Mouse (Mus musculus) stomach, embryonic 15.5 days (tissue): Measurements from ENCODE around the gene Pde10a. TPM values are rescaled to one million over a fixed set of nuclear protein-coding genes. Genes with fewer than 3 reads are reported as not detected.
"Not testable (repeated sequence)": the region's sequence is repeated elsewhere in the genome, so short reads cannot be mapped to it uniquely, and the experiment has no call there.

ENCODE experiments used
- ATAC-seq: fragments of 200-750 bp; cut with Nextera tagmentation; 2 replicates; pipeline ENCODE4 v1.8.0; 2017; ENCODE audit warnings: low read depth, moderate number of reproducible peaks, moderate TSS enrichment; ENCODE audit not compliant: insufficient read depth, low FRiP score
- H3K27ac ChIP-seq: fragments of 300-500 bp; sonication (generic); 2 replicates; pipeline ENCODE4 v1.5.1; 2015; ENCODE audit warnings: mild to moderate bottlenecking, inconsistent platforms
- H3K27me3 ChIP-seq: fragments of 300-500 bp; sonication (generic); replicated peaks from 2 replicates; pipeline ENCODE4 v1.6.1; 2015; ENCODE audit warnings: inconsistent platforms
- H3K36me3 ChIP-seq: fragments of 300-500 bp; sonication (generic); 2 replicates; pipeline ENCODE4 v1.6.1; 2015; ENCODE audit warnings: inconsistent platforms
- H3K4me1 ChIP-seq: fragments of 300-500 bp; sonication (generic); 2 replicates; pipeline ENCODE4 v1.6.1; 2015; ENCODE audit warnings: inconsistent platforms
- H3K4me2 ChIP-seq: fragments of 300-500 bp; sonication (generic); 2 replicates; pipeline ENCODE4 v1.6.1; 2015; ENCODE audit warnings: mild to moderate bottlenecking, inconsistent platforms
- H3K4me3 ChIP-seq: fragments of 300-500 bp; sonication (generic); replicated peaks from 2 replicates; pipeline ENCODE4 v1.5.1; 2015; ENCODE audit warnings: inconsistent platforms
- H3K9ac ChIP-seq: fragments of 300-500 bp; sonication (generic); 2 replicates; pipeline ENCODE4 v1.6.1; 2015; ENCODE audit warnings: inconsistent platforms
- H3K9me3 ChIP-seq: fragments of 300-500 bp; sonication (generic); 2 replicates; pipeline ENCODE4 v1.6.1; 2016; ENCODE audit warnings: inconsistent platforms
- whole genome bisulfite sequencing: fragments of 180-500 bp; shearing (Covaris S2); methylation state at CpG from one replicate; pipeline ENCODE4 v1.1.7; 2015; 5-methylcytosine and 5-hydroxymethylcytosine counted together
- polyA plus RNA-seq: library from polyadenylated mRNA; unstranded; fragments of >200 nt; fragmentation: Nextera tagmentation; extraction: Ambion mirVana; gene quantifications from 2 replicates; pipeline ENCODE4 v1.2.1, GENCODE M21; 2015

Gene Pde10a
- polyA plus RNA-seq, 1 experiment from 2014 or later = 1.4 TPM

GRCm38 (mm10) chr17:8658751-8659454 is 133.7 kb downstream of the Pde10a start:
- H3K27ac ChIP-seq = no peak overlapping the region
- H3K4me1 ChIP-seq = 0 out of 2 replicates have a peak, but pooled peaks cover 4% of the 10 kb centered on the region
- no peaks in the 10 kb centered on the region for H3K9me3 ChIP-seq
- H3K4me3 ChIP-seq = no peak overlapping the region
- H3K4me2 ChIP-seq = no peak overlapping the region
- WGBS = 61% methylated on average over 16 of the region's 16 CpGs
- H3K36me3 ChIP-seq = no peaks in the 10 kb centered on the region
- ATAC-seq = no peak
- H3K9ac ChIP-seq = no peak overlapping the region
- no peaks in the 10 kb centered on the region for H3K27me3 ChIP-seq

GRCm38 (mm10) chr17:8666912-8667311 is 141.7 kb downstream of the Pde10a start:
- 69% methylated on average over 5 of the region's 5 CpGs for WGBS
- Histone ChIP-seq H3K4me3 (no peak overlapping the region), H3K27me3 (no peaks in the 10 kb centered on the region), H3K4me2 (no peak overlapping the region), H3K27ac (no peak overlapping the region), H3K4me1 (no peaks in the 10 kb centered on the region), H3K9ac (no peak overlapping the region), H3K9me3 (no peaks in the 10 kb centered on the region), H3K36me3 (no peaks in the 10 kb centered on the region)
- no peak for ATAC-seq

DNA sequence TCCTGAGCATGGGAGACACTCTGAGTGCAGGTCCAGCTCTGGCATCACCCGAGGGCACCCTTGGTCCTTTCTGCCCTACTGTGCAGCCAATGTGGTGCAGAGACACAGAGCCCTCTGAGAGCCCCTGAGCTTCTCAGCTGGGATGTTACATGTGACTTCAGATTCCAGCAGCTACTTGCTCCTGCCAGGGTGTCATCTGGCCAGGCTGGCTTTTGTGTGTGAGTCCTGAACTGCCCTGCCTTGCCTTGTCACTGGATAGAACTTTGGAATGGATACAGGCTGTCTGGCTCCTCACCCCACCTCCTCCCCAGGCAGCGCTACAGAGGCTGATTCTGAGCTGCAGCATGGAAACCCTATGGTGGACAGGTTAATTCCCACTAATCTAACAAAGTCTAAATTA is 149.5 kb downstream of the Pde10a start:
- no peak overlapping the region for H3K9ac ChIP-seq
- ATAC-seq = no peak
- no peak overlapping the region for H3K4me2 ChIP-seq
- 93% methylated on average over 2 of the region's 2 CpGs for WGBS
- H3K27me3 ChIP-seq = no peaks in the 10 kb centered on the region
- H3K4me3 ChIP-seq = no peak overlapping the region
- H3K4me1 ChIP-seq = no peaks in the 10 kb centered on the region
- no peak overlapping the region for H3K27ac ChIP-seq
- H3K36me3 ChIP-seq = no peaks in the 10 kb centered on the region
- H3K9me3 ChIP-seq = no peaks in the 10 kb centered on the region

DNA sequence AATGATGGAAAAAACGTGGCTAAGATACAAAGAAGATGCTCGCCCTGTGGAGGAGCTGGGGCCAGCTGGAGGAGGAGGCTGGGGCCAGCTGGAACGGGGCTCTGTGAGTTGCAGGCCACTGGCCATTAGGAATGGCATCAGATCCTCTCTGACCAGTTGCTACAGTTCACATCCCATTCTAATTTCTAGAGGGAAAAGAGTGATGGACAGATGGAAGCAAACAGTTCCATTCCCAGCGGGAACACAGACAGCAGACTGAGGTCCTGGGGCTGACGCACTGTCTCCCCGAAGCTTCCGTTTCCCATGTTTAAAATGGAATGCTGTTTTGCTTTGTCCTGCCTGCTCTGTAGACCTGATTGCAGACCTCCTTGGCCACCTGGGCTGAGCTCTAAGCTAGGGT is 161.2 kb downstream of the Pde10a start:
- no peaks in the 10 kb centered on the region for H3K27me3 ChIP-seq
- H3K9ac ChIP-seq = no peak overlapping the region
- no peaks in the 10 kb centered on the region for H3K4me1 ChIP-seq
- H3K4me3 ChIP-seq = no peak overlapping the region
- no peak overlapping the region for H3K4me2 ChIP-seq
- no peaks in the 10 kb centered on the region for H3K36me3 ChIP-seq
- no peaks in the 10 kb centered on the region for H3K9me3 ChIP-seq
- ATAC-seq = no peak
- no peak overlapping the region for H3K27ac ChIP-seq
- WGBS = 62% methylated on average over 7 of the region's 7 CpGs

GRCm38 (mm10) chr17:8688096-8688495 is 162.9 kb downstream of the Pde10a start:
- no peaks in the 10 kb centered on the region for H3K36me3 ChIP-seq
- no peaks in the 10 kb centered on the region for H3K9me3 ChIP-seq
- H3K27me3 ChIP-seq = no peaks in the 10 kb centered on the region
- H3K4me2 ChIP-seq = no peak overlapping the region
- 32% methylated on average over 3 of the region's 3 CpGs for WGBS
- H3K9ac ChIP-seq = no peak overlapping the region
- H3K4me1 ChIP-seq = no peaks in the 10 kb centered on the region
- no peak overlapping the region for H3K27ac ChIP-seq
- no peak for ATAC-seq
- no peak overlapping the region for H3K4me3 ChIP-seq

DNA sequence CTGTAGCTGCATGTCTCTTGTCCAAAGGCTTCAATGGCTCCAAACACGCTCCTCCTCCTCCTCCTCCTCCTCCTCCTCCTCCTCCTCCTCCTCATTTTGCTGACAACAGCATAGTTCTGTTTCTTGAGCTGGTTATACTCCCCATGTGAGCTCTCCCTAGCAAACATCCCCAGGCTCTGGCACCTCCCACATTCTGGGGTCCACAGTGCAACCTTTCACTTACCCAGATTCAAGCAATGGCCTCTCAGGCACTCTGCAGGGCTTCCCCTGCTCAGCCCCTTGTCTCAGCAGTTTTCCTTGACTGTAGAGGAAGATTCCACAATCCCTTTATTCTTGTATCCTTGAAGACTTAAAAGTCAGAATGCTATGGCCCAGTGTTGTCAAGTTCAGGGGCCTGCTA is 173.1 kb downstream of the Pde10a start:
- Histone ChIP-seq H3K9ac (no peak overlapping the region), H3K4me1 (no peaks in the 10 kb centered on the region), H3K9me3 (no peaks in the 10 kb centered on the region), H3K27me3 (no peaks in the 10 kb centered on the region), H3K4me2 (no peak overlapping the region), H3K36me3 (no peaks in the 10 kb centered on the region), H3K27ac (no peak overlapping the region), H3K4me3 (no peak overlapping the region)
- no peak for ATAC-seq
- 56% methylated on average over 1 of the region's 1 CpGs for WGBS

- no peak overlapping the region for H3K9ac ChIP-seq
- no peaks in the 10 kb centered on the region for H3K27me3 ChIP-seq
- no peaks in the 10 kb centered on the region for H3K9me3 ChIP-seq
- no peak overlapping the region for H3K4me2 ChIP-seq
- H3K4me3 ChIP-seq = no peak overlapping the region
- WGBS = 72% methylated on average over 3 of the region's 3 CpGs
- no peaks in the 10 kb centered on the region for H3K36me3 ChIP-seq
- no peaks in the 10 kb centered on the region for H3K4me1 ChIP-seq
- H3K27ac ChIP-seq = no peak overlapping the region
- no peak for ATAC-seq
Measured at GRCm38 (mm10) chr17:8698793-8699192, 173.6 kb downstream of the Pde10a start.

DNA sequence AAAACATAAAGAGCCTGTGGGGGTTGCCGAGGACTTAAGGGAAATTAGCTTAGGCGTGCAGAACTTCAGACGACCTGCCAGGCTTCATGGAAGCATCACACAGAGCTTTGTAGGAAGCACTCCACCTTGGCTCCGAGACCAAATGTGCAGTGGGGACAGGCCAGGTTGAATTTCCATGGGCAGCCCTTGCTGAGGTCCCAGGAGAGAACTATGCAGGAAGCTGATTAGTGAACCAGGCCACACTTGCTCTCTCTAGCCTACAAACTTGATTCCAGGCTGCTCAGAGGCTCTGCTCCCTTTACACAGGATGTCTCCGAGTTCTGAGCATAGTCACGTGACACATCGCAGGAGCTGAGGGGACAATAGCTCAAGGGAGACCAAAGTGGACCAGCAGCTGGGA is 175.9 kb downstream of the Pde10a start:
- no peaks in the 10 kb centered on the region for H3K36me3 ChIP-seq
- H3K9me3 ChIP-seq = no peaks in the 10 kb centered on the region
- H3K4me2 ChIP-seq = no peak overlapping the region
- 69% methylated on average over 7 of the region's 7 CpGs for WGBS
- H3K4me1 ChIP-seq = no peaks in the 10 kb centered on the region
- no peak overlapping the region for H3K4me3 ChIP-seq
- no peaks in the 10 kb centered on the region for H3K27me3 ChIP-seq
- no peak overlapping the region for H3K9ac ChIP-seq
- no peak for ATAC-seq
- no peak overlapping the region for H3K27ac ChIP-seq

DNA sequence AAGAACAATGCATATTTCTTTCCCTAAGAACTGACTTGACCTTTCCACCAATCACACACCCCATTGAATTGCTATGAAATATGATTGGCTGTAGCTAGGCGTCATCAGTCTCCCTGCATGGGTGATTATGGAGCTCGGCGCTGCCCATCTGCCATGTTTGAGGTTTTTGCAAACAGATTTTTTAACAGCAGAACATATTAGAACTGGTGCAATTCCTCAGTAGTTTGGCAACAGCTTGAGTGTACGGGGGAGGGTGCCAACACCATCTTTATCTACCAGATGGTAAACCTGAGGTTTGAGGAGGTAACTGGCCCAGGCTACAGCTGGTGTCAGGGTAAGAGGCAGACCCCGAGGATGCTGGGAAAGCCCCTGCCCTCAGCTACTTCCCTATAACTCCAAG is 177.3 kb downstream of the Pde10a start:
- H3K36me3 ChIP-seq = no peaks in the 10 kb centered on the region
- no peaks in the 10 kb centered on the region for H3K9me3 ChIP-seq
- H3K27me3 ChIP-seq = no peaks in the 10 kb centered on the region
- no peaks in the 10 kb centered on the region for H3K4me1 ChIP-seq
- H3K27ac ChIP-seq = no peak overlapping the region
- ATAC-seq = no peak
- H3K9ac ChIP-seq = no peak overlapping the region
- no peak overlapping the region for H3K4me3 ChIP-seq
- no peak overlapping the region for H3K4me2 ChIP-seq
- WGBS = 89% methylated on average over 5 of the region's 5 CpGs

- no peak for ATAC-seq
- no peaks in the 10 kb centered on the region for H3K9me3 ChIP-seq
- no peaks in the 10 kb centered on the region for H3K27me3 ChIP-seq
- no peaks in the 10 kb centered on the region for H3K36me3 ChIP-seq
- H3K4me3 ChIP-seq = no peak overlapping the region
- H3K9ac ChIP-seq = no peak overlapping the region
- H3K4me1 ChIP-seq = no peaks in the 10 kb centered on the region
- H3K4me2 ChIP-seq = no peak overlapping the region
- no peak overlapping the region for H3K27ac ChIP-seq
Measured at GRCm38 (mm10) chr17:8708006-8708405, 182.8 kb downstream of the Pde10a start.

DNA sequence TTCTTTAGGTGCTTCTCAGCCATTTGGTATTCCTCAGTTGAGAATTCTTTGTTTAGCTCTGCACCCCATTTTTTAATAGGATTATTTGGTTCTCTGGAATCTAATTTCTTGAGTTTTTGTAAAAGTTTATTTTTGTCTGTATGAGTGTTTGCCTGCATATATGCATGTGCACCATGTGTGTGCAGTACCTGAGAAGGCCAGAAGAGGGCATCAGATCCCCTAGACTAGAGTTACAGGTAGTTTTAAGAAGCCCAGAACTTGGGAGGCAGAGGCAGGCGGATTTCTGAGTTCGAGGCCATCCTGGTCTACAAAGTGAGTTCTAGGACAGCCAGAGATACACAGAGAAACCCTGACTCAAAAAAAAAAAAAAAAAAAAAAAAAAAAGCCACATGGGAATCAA is 187.6 kb downstream of the Pde10a start:
- H3K27me3 ChIP-seq, H3K4me1 ChIP-seq, ATAC-seq, H3K27ac ChIP-seq, H3K36me3 ChIP-seq, H3K4me2 ChIP-seq, H3K9me3 ChIP-seq, H3K9ac ChIP-seq, H3K4me3 ChIP-seq: not testable (repeated sequence)
- WGBS = 78% methylated on average over 2 of the region's 2 CpGs

- H3K4me3 ChIP-seq = no peak overlapping the region
- no peak overlapping the region for H3K4me2 ChIP-seq
- no peak overlapping the region for H3K27ac ChIP-seq
- no peak overlapping the region for H3K9ac ChIP-seq
- no peaks in the 10 kb centered on the region for H3K9me3 ChIP-seq
- H3K36me3 ChIP-seq = no peaks in the 10 kb centered on the region
- 74% methylated on average over 10 of the region's 10 CpGs for WGBS
- H3K4me1 ChIP-seq = no peaks in the 10 kb centered on the region
- no peaks in the 10 kb centered on the region for H3K27me3 ChIP-seq
- ATAC-seq = no peak
Measured at GRCm38 (mm10) chr17:8720961-8721360, 195.8 kb downstream of the Pde10a start.

- no peaks in the 10 kb centered on the region for H3K36me3 ChIP-seq
- H3K4me1 ChIP-seq = no peaks in the 10 kb centered on the region
- H3K9ac ChIP-seq = no peak overlapping the region
- H3K9me3 ChIP-seq = no peaks in the 10 kb centered on the region
- no peak overlapping the region for H3K4me3 ChIP-seq
- H3K27me3 ChIP-seq = no peaks in the 10 kb centered on the region
- 74% methylated on average over 8 of the region's 8 CpGs for WGBS
- no peak overlapping the region for H3K4me2 ChIP-seq
- H3K27ac ChIP-seq = no peak overlapping the region
- ATAC-seq = no peak
Measured at GRCm38 (mm10) chr17:8724464-8724974, 199.3 kb downstream of the Pde10a start.
